Mouse (Mus musculus) urinary bladder, postnatal 14 days (tissue): Measurements from ENCODE around the gene Mecom.

Experiments used
- DNase-seq: peaks from one replicate; pipeline ENCODE4 v3.0.0; 2021; ENCODE audit warnings: low spot score

The Mecom gene

DNA sequence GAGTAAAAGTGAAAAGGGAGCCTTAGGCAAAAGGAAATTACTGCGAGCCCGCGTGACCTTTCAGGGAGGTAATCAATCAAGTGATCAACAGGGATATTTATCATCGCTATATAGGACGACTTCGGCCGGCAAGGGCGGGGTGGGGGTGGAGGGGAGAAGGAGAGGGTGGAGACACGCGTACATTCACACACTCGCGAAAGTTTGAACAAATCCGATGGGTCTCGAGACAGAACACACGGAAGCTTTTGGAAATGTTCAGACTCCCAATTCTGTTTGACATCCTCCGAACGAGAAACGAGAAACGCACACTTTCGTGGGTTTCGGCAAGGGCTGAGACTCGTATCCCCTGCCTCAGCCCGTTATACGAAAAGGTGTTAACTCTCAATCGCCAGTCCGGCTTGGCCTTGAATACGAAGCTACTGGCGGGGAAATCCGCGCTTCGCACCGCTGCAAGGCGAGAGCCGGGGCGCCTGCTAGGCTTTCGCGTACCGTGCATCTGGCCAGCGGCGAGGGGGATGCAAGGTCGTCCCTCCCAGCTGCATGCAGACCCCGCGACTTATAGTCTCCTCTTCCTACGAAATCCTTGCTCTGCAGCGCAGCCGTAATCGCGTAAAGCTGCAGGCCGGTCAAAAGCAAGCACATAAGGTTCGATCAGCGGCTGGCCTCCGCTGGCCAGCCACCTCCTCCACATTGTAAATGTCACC is 33.6 kb downstream of the Mecom start:
- DNase-seq = peak; percentile 29

DNA sequence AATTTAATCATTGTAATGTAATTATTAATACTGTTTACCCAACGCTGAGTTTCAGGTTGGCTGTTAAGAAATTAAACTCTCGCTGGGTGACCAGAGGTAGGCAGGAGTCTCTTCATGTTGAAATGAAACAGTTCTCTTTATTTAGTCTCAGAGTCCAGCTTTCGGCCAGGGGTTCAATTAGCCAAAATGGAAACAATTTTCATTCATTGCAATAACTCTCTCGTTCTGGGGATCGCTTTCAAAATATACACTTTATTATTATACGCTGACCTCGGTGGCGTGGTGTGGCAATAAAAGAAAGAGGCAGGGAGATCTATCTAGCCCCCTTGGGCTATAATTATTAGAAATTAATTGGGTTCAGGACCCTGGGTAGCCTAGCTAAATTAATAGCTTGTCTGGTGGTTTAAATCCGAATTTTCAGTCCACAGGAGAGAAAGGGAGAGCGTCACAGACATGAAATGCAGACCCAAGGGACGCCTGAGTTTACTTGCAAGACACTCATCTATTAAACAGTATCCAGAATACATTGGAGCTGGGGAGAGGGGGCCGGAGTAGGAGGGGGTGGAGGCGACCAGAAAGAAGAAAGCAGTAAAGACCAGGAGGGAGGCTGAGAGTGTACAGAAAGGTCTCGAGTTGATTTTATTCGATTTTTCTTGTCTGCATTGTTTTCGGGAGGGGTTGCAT is 34.4 kb downstream of the Mecom start:
- DNase-seq = no peak

DNA sequence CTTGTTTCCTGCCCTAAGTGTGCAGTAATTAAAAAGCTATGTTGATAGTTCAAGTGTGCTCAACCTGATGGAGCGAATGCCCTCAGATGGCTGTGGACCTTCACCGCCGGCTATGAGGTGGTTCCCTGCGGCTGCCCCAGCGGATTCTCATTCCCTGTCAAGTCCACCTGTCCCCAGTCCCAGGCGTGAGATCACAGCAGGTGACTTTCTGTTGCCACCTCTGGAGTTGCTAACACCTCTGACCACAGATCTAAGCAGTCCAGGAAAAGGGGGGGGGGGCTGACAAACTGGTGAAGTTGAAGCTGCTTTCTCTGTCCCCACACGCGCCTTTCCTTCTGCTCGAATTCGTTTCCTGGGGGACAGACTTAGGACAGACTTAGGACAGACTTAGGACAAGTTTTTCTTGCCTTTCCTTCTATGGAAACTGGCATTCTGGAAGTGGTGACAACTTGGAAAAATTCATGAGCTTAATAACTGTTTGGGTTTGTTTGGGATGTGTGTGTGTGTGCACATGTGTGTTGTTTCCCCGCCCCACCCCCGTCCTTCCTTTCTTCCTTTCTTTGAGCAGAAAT is 35.3 kb downstream of the Mecom start:
- no peak for DNase-seq

DNA sequence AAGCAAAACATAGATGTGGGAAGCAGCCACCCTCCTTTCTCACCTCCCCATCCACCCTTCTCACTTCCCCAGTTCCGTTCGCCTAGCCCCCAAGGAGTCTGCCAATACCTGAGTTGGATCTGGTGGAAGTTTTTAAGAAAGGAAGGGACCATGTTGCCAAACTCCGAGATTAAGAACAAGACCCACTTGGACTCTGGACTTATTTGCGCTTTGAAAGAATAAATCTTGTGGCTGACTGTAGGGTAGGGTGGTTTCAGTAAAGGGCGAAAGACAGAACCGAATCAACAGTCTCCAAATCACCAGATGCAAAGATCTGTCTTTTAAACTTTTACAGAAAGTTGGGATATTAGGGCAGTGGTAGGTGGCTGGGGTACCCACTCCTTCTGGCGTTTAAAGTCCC is 36.0 kb downstream of the Mecom start:
- DNase-seq = no peak

DNA sequence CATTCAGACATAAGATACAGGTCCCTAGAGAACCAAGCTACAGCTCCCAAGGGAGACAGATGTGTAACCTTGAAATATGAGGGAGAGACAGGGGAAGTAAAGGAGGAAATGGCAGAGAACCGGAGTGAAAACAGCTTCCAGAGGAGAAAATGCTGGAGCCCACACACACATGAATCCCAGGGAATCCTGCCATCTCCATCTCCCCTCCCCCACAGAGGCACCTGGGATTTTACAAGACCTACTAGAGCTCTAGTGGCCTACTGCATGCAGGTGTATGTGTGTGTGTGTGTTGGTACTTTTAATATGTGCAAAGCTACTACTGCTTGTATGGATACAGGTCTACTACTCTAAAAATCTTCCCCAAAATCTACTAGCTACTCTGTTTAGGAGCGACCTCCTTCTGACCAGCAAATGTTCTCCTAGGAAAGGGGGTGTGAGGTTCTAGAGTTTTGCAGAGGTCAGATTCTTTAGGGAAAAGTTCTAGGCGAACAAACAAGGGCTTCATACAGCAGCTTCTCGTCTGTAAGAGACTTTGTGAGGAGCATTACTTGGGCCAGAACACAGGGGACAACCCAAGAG is 36.7 kb downstream of the Mecom start:
- no peak for DNase-seq

DNA sequence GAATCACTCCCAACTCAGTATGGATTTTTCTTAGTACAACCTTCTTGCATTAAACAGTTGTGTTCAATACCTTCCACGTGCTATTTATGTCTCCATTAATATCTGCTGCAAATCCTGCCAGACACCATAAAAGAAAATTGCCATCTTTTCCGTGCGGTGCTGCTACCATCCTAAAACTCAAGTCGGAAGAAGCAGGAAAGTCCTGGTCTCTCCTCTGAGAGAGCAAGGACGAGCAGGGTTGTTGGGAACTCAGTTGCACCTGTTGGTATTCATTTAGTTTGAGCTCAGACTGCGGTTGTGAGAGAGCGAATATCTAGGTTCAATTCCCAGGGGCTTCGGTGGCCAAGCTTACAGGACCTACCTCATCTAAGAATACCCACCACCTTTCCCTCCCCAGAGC is 37.2 kb downstream of the Mecom start:
- no peak for DNase-seq

DNA sequence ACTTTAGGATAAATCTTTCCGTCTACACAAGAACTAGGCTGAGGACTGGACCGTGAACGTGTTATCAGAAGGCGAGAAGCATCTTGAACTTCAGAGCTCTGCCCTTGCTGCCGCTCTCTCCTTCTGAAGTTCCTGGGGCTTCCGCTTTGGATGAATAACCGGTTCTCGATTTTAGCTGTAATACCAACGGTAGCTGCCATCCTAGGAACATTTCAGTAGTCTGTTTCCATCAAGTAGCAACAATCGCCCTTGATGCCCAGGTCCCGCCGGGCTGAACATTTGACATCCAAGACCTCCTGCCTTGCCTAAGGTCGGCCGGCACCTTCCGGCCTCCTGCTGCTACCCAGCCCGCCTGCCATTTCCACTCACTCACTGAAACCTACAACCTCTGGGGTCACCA is 37.7 kb downstream of the Mecom start:
- DNase-seq = no peak

DNA sequence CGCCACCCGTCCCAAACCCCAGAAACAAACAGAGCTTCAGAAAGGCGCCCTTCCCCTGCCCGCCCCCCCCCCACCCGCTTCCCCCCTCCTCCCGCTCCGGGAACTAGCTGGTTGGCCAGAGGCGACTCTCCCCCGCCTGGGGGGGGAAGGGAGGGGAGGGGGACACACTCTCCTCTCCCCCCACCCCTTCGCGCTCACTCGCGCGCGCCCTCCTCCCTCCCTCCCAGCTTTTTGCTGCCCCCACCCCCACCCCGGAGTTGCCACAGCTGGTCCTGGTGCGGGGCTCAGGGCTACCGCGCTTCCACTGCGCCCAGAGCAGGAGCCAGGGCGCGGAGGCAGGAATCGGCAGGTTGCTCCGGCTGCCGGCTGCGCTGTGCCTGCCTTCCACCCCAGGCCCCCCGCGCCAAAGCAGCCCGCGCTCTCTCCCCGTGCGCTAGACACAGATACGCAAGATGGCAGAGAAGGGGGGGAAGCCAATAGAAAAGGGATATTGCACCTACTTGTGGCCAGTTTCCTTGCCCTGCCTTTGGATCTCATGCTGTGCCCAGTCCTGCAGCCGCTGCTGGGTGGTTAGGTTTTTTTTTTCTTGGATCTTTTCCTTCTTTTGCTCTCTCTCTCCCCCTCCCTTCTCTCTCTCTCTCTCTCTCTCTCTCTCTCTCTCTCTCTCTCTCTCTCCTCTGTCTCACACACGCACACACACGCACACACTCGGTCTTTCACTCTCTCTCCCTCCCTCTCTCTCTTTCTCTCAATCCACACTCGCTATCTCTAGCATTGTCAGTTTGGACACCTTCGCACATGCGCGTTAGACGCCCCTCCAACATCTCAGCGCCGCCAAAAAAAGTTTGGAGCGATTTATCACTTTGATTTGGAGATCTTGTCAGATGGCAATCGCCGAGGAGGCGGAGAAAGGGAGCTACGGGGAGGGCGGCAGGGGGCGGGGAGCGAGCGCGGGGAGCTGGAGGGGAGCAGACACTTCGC is 38.6 kb downstream of the Mecom start:
- DNase-seq = peak; percentile 59

DNA sequence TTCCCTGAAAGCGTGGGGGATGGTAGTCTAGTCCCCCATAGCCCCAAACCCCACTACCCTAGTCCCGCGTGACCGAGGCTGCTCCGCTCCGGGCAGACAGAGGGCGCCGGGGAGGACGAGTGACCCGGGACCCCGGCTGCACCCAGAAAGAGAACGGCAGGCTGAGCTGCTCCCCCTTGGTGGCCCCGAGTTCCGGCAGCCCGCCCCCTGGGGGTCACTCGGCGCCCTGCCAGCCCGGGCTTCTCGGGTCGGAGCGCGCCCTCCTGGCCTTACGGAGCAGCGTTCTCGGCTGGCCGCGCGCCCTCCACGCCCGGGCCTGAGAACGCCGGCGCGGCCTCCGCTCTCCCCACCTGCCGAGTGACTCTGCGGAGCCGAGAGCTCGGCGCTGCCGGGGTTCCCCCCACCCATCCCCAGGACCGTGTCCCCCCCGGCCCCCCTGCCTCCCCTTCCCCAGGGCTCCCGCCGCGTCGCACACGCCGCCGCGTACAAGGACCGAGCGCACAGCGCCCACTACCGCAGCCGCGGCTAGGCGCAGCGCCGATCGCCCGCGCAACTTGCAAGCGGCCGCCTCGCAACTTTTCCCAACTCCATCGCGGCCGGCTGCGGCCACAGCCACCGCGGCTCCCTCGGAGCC is 39.4 kb downstream of the Mecom start:
- DNase-seq = peak; percentile 76

DNA sequence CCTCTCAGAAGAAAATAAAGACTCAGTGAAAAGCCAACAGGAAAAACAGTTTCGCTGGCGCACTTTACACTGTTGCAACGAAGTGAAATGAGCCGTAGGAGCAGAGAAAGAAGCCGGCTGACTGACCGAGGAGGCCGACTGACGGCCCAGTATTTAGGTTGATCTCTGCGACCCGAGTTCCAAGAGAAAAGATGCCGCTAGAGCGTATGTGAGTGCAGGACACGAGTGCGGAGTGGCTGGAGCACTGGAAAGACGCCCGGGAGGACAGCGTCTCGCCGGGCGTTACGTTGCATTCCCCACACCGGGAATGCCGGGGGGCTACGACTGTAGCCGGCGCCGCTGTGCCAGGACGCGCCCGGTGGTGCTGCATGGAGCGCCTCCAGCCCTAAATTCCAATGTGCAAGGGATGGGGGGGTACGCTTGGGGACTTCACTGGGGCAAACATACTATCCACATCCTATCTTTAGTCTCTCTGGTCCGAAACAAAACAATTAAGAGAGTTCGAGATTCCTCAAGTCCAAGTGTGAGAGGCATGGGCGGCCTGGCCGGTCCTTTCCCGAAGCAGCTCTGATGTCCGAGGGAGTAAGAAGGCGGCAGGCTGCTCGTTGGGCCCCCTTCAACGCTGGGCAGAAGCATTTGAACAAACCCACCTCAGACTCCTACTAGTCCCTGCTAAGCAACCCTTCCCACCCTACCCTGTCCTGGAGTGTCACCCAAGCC is 40.1 kb downstream of the Mecom start:
- peak; percentile 25 for DNase-seq

DNA sequence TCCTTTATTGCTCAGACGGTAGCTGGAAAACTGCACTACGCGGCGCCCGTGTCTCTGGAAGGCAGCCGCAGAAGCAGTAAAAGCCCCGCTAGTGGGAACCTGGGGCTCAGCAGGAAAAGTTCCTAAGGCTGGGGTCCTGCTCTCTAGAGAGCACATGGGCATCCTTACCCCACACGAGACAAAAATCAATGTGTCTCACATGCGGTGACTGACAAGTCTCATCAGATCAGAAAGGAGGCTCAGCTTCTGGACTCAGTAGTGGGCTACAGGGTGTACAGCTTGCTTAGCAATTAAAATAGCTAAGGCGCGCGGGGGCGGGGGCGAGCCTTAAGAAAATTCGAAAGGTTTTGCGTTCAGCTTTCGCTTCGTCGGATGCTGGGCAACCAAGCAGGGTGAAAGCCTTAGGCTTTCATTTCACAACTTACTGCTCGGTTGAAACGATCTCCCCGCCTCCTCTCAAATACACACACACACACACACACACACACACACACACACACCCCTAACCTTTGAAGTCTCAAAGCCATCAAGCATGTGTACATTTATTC is 40.7 kb downstream of the Mecom start:
- DNase-seq = peak; percentile 45

DNA sequence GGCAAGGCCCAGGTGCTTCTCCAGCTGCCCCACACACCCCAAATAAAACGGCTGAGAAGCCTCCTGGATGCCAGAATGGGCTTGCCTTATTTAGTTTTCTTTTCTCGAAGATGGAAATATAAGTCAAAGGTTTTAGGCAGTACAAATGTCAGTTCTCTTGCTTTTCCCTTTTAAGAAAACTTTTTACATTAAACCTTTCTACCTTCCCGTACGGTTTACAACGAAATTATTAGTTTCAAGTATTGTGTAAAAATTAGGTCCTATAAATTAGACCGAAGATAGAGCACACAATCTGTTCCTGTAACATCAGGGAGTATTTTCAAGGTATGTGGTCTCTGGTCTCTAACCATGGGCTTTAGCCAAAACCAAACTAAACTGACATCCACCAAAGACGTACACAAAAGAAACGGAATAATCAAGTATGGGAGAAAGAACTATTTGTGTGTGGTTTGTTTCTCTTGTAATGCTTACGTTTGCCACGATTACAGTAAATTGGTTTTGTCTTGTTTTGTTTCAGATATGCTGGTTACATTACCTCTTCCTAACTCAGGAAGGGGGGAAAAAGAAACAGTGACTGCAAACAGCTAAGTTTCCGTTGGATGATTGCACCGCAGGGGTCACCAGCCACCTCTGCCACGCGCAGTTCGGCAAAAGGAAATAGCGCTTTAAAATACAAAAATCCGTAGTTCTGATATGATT is 41.3 kb downstream of the Mecom start:
- DNase-seq = no peak

DNA sequence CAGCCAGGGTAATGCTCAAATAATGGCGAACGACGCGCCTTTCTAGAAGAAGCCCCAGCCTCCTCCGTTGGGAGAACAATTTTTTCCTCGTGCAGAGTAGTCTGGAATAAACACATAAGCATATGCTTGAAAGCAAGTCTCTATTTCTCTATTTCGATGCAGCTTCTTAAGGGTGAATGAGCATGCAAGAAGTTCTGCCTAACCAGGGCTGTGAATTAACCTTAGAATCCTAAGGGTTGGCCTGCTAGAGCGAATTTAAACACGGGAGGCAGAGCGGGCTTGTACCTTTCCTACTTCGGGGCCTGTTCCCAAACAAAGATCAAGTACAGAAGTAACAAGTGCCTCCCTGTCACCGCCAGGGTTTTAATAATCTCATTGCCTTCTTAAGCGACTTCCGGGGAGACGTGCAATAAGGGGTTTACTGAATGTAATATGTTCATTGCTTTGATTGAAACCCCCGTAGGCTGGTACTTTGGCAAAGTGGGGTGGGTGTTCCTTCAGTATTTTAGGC is 42.0 kb downstream of the Mecom start:
- DNase-seq = no peak

DNA sequence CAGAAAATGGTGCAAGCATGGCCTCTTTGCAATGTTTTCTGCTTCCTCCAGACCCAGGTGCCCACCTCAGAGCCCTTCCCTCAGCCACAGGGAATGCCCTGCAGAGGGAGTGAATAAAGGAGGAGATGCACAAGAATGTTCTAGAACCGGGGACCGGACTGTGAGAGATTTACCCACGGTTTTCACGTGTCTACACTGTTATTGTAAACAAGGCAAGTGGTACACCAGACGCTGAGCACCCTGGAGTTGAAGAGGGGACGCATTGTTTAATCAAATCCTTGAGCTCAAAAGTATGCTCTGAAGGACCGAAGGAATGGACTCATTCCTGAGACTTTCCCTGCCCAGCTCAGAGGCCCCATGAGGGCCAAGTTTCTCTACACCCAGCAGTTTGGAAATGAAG is 43.2 kb downstream of the Mecom start:
- no peak for DNase-seq

DNA sequence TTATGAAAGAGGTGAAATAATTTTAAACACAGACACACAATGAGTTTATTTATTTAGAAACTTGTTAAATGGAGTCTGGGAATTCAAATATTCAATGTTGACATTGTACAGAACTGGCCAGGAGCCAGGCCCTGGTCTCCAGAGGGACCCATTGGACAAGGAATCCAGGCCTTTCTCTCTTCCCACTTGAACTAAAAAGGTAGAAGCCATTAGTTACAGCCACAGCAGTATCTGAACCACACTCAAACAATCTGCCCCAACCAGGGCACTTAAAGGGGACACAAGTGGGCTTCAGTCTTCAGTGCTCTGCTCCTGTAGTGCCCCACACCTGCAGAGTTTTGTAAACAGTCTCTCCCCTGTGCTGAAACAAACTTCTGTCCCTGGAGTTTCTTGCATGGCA is 44.0 kb downstream of the Mecom start:
- DNase-seq = peak; percentile 57

DNA sequence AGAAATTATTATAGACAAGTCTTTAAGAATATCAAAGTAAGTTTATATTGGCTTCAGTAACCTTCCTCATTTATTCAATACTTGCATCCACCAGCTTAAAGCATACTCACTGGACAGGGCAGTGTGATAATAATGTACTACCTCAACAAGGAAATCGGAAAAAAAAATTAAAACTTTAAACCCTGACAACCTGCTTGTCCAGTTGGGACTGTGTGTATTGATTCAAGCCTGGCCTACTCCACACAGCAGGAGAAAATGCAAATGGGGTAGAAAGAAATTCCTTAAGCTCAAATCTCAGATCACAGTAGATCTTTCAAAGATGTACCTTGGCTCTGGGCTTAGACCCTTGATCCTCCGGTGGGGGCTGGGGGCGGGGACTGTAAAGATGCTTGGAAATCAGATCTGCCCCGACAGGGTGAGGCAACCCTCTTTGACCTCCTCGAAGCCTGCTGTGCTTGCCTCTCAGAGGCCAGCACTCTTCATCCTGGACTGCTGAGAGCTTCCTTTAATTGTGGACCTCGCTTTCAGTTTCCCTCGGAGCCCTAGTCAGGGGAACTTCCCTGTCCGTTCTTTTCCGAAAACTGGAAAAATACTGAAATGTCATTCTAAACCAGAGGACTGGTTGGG is 49.5 kb downstream of the Mecom start:
- DNase-seq = peak; percentile 43

DNA sequence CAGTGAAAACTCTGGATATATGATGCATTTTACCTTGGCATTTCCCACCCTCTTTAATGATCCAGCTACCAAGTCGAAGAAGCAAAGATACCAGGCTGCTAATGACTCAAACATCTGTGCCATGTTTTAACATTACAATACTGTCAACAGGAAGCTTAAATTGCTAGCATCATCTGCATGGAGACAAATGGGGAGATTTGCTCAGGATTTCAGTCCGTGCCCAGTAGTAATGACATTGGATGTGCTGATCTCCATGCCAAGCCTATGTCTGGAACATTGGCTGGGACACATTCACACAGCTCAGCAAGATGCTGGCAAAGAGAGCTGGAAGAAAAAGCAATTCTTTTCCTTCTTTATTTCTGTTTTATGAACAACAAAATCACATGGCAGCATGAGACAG is 53.4 kb downstream of the Mecom start:
- no peak for DNase-seq

DNA sequence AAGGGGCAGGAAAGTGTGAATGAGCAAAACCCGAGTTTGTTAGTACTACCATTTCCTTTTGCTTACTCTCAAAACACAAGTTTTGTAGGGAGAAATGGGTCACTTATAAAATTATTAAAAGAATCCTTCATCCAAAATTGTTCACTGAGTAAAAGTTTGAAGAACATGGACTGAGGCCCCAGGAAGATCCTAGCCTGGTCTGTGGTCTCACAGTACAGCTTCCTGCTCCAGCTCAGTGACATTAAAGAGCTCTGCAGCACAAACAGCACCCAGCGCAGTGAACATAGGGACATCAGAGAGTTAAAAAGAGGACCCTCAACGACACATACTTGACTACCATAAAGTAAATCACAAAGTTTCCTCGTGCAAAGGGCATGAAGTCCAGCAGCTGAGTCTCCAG is 59.0 kb downstream of the Mecom start:
- DNase-seq = no peak

DNA sequence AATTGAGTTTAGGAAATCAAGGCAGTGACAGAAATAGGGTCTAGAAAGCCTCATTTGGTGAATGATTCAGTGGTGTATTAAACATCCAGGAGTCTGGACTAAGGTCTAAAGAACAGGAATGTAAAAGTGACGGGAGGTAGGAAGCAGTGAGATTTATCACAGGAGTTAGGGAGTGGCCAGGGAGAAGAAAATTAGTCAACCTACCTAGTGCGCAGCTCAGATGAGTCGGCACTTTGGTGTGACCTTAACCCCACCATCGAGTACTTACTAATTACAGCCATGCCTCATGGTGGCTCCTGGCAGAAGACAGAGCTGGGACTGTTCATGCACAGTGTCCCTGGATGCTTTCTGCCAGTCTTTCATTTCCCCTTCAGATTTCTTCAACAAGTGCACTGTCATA is 61.4 kb downstream of the Mecom start:
- no peak for DNase-seq
